Mouse (Mus musculus): Measurements from ENCODE around the gene Ptpa.

GRCm38 (mm10) chr2:30473431-30474031, 57.7 kb downstream of the Ptpa start:
- TF ChIP-seq EP300 (IDR thresholded peaks at IDR 0.05; ENCODE audit: low read depth) (no peak; the same call in 1 of the 2 replicates), CTCF (IDR thresholded peaks at IDR 0.05; ENCODE audit: low read depth) (no peak)

Measured in heart, postnatal 0 days (tissue).